9 mouse cellular contexts compared by ENCODE assay signal in the genomic region with DNA sequence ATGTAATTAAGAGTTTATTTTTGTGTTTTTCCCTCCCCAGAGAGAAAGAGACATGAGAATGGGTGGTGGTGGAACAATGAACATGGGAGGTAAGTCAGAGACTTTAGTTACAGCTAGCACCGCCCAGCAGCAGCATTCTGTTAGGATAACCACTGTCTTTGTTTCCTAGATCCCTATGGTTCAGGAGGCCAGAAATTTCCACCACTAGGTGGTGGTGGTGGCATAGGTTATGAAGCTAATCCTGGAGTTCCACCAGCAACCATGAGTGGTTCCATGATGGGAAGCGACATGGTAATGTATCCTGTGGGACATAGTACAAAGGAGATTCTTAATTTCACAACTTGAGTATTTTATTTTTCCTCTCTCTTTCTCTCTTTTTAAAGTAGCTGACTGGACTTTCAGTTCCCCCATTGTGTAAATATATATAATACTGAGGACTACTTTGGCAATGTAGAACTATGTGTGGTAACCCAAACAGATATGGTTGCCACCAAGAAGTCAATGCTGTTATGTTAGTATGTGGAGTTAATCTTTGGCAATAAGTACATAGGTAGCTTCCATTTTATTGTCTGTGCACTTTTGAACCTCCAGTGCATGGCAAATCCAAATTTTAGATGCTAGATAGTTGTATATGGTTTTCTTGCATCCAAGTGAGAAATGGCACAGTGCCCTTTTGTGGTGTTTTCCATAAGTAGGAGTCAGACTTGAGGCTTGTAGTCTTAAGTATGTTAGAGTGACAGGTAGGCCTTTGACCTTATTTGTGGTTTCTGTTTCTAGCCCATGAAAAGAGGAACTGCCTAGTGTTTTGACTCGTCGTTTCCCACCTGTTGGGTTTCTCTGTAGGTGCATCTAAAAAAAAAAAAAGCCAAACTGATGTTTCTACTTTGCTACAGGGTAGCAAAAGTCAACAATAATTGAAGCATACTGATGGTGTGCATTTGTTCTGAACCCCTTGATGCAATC. TPM values are rescaled to one million over a fixed set of nuclear protein-coding genes. Genes with fewer than 3 reads are reported as not detected.
DNase-seq lines count a peak whose midpoint lies in the region; ATAC-seq and TF ChIP-seq lines count a peak whose summit lies in the region.
"Had no signal": no experiment of that assay in that cellular context is flagged by ENCODE, and none has a peak within 500 bp of the region (broad histone marks: within the 10 kb centered on the region; RNA-seq: fewer than 3 reads in every experiment).

No protein-coding gene starts in this region.

- no peak overlapping the region for H3K27ac ChIP-seq in forebrain, embryonic 15.5 days (replicated peaks)
- no peak overlapping the region for H3K27ac ChIP-seq in forebrain, embryonic 13.5 days
- no peak overlapping the region for H3K27ac ChIP-seq in kidney, postnatal 0 days
- no peak overlapping the region for H3K27ac ChIP-seq in midbrain, embryonic 14.5 days (replicated peaks; ENCODE audit: low read depth, low read length)
- H3K27ac ChIP-seq: hindbrain, embryonic 15.5 days had no signal

- H3K27me3 ChIP-seq in forebrain, embryonic 15.5 days: no peaks in the 10 kb centered on the region
- H3K27me3 ChIP-seq in forebrain, embryonic 13.5 days: no peaks in the 10 kb centered on the region
- no peaks in the 10 kb centered on the region for H3K27me3 ChIP-seq in kidney, postnatal 0 days (ENCODE audit: insufficient read depth, low read length)
- no peaks in the 10 kb centered on the region for H3K27me3 ChIP-seq in midbrain, embryonic 14.5 days (ENCODE audit: control insufficient read depth, insufficient read depth, low read length)
- H3K27me3 ChIP-seq: hindbrain, embryonic 15.5 days had no signal

- ATAC-seq in forebrain, embryonic 15.5 days (replicated peaks): no peak
- ATAC-seq in forebrain, embryonic 13.5 days: no peak
- 0 out of 2 replicates have a peak, but pooled peaks have one; percentile 41 for ATAC-seq in kidney, postnatal 0 days (replicated peaks; ENCODE audit: low FRiP score, low read depth)
- ATAC-seq in midbrain, embryonic 14.5 days (ENCODE audit: low FRiP score, low TSS enrichment): no peak

- H3K9me3 ChIP-seq in forebrain, embryonic 15.5 days: no peaks in the 10 kb centered on the region
- no peaks in the 10 kb centered on the region for H3K9me3 ChIP-seq in forebrain, embryonic 13.5 days (replicated peaks)
- no peaks in the 10 kb centered on the region for H3K9me3 ChIP-seq in kidney, postnatal 0 days (replicated peaks; ENCODE audit: low read length)
- H3K9me3 ChIP-seq in midbrain, embryonic 14.5 days (ENCODE audit: control insufficient read depth, low read length): no peaks in the 10 kb centered on the region
- H3K9me3 ChIP-seq: hindbrain, embryonic 15.5 days had no signal

- H3K4me1 ChIP-seq in forebrain, embryonic 15.5 days: peaks cover 48% of the 10 kb centered on the region
- peaks cover 44% of the 10 kb centered on the region for H3K4me1 ChIP-seq in forebrain, embryonic 13.5 days
- peaks cover 13% of the 10 kb centered on the region; the same call in 1 of the 2 replicates for H3K4me1 ChIP-seq in kidney, postnatal 0 days (replicated peaks; ENCODE audit: insufficient read depth, low read length)
- peaks cover 25% of the 10 kb centered on the region for H3K4me1 ChIP-seq in midbrain, embryonic 14.5 days (ENCODE audit: control insufficient read depth, insufficient read depth, low read length)

- H3K4me3 ChIP-seq in forebrain, embryonic 15.5 days: 0 out of 2 replicates have a peak overlapping the region, but pooled peaks have one; percentile 8
- no peak overlapping the region for H3K4me3 ChIP-seq in forebrain, embryonic 13.5 days
- H3K4me3 ChIP-seq in kidney, postnatal 0 days (replicated peaks; ENCODE audit: low read depth, low read length): no peak overlapping the region
- H3K4me3 ChIP-seq in midbrain, embryonic 14.5 days (replicated peaks; ENCODE audit: low read depth, low read length): no peak overlapping the region
- H3K4me3 ChIP-seq: hindbrain, embryonic 15.5 days had no signal

- H3K4me2 ChIP-seq in forebrain, embryonic 15.5 days (replicated peaks): no peak overlapping the region
- no peak overlapping the region for H3K4me2 ChIP-seq in forebrain, embryonic 13.5 days
- H3K4me2 ChIP-seq in kidney, postnatal 0 days (ENCODE audit: low read length): no peak overlapping the region
- H3K4me2 ChIP-seq in midbrain, embryonic 14.5 days (ENCODE audit: low read length): no peak overlapping the region
- H3K4me2 ChIP-seq: hindbrain, embryonic 15.5 days had no signal

- H3K36me3 ChIP-seq in forebrain, embryonic 15.5 days: peaks cover 79% of the 10 kb centered on the region
- H3K36me3 ChIP-seq in forebrain, embryonic 13.5 days (ENCODE audit: poor library complexity, severe bottlenecking): peaks cover 93% of the 10 kb centered on the region
- peaks cover 69% of the 10 kb centered on the region for H3K36me3 ChIP-seq in kidney, postnatal 0 days (ENCODE audit: insufficient read depth, low read length)
- peaks cover 92% of the 10 kb centered on the region for H3K36me3 ChIP-seq in midbrain, embryonic 14.5 days (ENCODE audit: control insufficient read depth, insufficient read depth, low read length)

- 68% methylated on average over 4 of the region's 4 CpGs for WGBS in forebrain, embryonic 15.5 days
- 72% methylated on average over 4 of the region's 4 CpGs for WGBS in forebrain, embryonic 13.5 days
- 59% methylated on average over 4 of the region's 4 CpGs for WGBS in kidney, postnatal 0 days
- 71% methylated on average over 4 of the region's 4 CpGs for WGBS in midbrain, embryonic 14.5 days

- TF ChIP-seq CTCF in kidney, postnatal 0 days (IDR thresholded peaks at IDR 0.05; ENCODE audit: low read depth): peak; percentile 69

- no peak overlapping the region for H3K9ac ChIP-seq in forebrain, embryonic 15.5 days (replicated peaks)
- no peak overlapping the region for H3K9ac ChIP-seq in forebrain, embryonic 13.5 days
- no peak overlapping the region for H3K9ac ChIP-seq in kidney, postnatal 0 days (ENCODE audit: low read depth, low read length)
- H3K9ac ChIP-seq in midbrain, embryonic 14.5 days (replicated peaks; ENCODE audit: low read length): no peak overlapping the region
- H3K9ac ChIP-seq: hindbrain, embryonic 15.5 days had no signal

- peak; percentile 19 to 41 for DNase-seq in spleen, postnatal 36 days (ENCODE audit: low spot score in 2 of 2)
- DNase-seq in spleen, adult 12 weeks (ENCODE audit: low spot score): no peak
- DNase-seq in cerebellum, postnatal 25 days: peak; percentile 56 to 75
- peak; percentile 74 for DNase-seq in kidney, postnatal 0 days (ENCODE audit: low spot score)
- DNase-seq in midbrain, embryonic 14.5 days: peak; percentile 79
- DNase-seq in layer of hippocampus, adult 8-10 months (ENCODE audit: low spot score in 2 of 2): no peak

RNA-seq across cellular contexts. Expression of gene Sfpq, which starts 6.4 kb away (rescaled TPM):
- 98.9 and 102 TPM in 2 replicates for polyA plus RNA-seq in forebrain, embryonic 15.5 days (2015; fragmentation: Nextera tagmentation; extraction: Ambion mirVana)
- polyA plus RNA-seq in forebrain, embryonic 13.5 days (2015; fragmentation: Nextera tagmentation; extraction: Ambion mirVana): 120 and 122 TPM in 2 replicates
- 89.6 and 98.1 TPM in 2 replicates for polyA plus RNA-seq in kidney, postnatal 0 days (2015; fragmentation: Nextera tagmentation; extraction: Ambion mirVana)
- polyA plus RNA-seq in midbrain, embryonic 14.5 days (2014; fragmentation: Nextera tagmentation; extraction: Ambion mirVana): 119 and 131 TPM in 2 replicates
- total RNA-seq in layer of hippocampus, adult 8-10 months (2022): 100 to 1,000 TPM; 208 to 316 (median 265) TPM

RNA-seq across cellular contexts. Expression of gene Zmym1, which starts 33.4 kb away (rescaled TPM):
- 28.3 and 31.3 TPM in 2 replicates for polyA plus RNA-seq in forebrain, embryonic 15.5 days (2015; fragmentation: Nextera tagmentation; extraction: Ambion mirVana)
- polyA plus RNA-seq in forebrain, embryonic 13.5 days (2015; fragmentation: Nextera tagmentation; extraction: Ambion mirVana): 26.4 and 28.4 TPM in 2 replicates
- 11.8 and 12.6 TPM in 2 replicates for polyA plus RNA-seq in kidney, postnatal 0 days (2015; fragmentation: Nextera tagmentation; extraction: Ambion mirVana)
- polyA plus RNA-seq in midbrain, embryonic 14.5 days (2014; fragmentation: Nextera tagmentation; extraction: Ambion mirVana): 20.1 and 38.2 TPM in 2 replicates
- 10 to 100 TPM; 10.6 to 20.5 (median 14.6) TPM for total RNA-seq in layer of hippocampus, adult 8-10 months (2022)

RNA-seq across cellular contexts. Expression of gene Zmym6, which starts 49.7 kb away (rescaled TPM):
- polyA plus RNA-seq in forebrain, embryonic 15.5 days (2015; fragmentation: Nextera tagmentation; extraction: Ambion mirVana): 32.6 and 35.0 TPM in 2 replicates
- 24.0 and 30.0 TPM in 2 replicates for polyA plus RNA-seq in forebrain, embryonic 13.5 days (2015; fragmentation: Nextera tagmentation; extraction: Ambion mirVana)
- polyA plus RNA-seq in kidney, postnatal 0 days (2015; fragmentation: Nextera tagmentation; extraction: Ambion mirVana): 12.0 and 12.8 TPM in 2 replicates
- polyA plus RNA-seq in midbrain, embryonic 14.5 days (2014; fragmentation: Nextera tagmentation; extraction: Ambion mirVana): 33.4 and 42.8 TPM in 2 replicates
- total RNA-seq in layer of hippocampus, adult 8-10 months (2022): 10 to 100 TPM; 36.7 to 50.5 (median 39.0) TPM

RNA-seq across cellular contexts. Expression of gene Zmym4, which starts 59.6 kb away (rescaled TPM):
- 26.3 and 31.3 TPM in 2 replicates for polyA plus RNA-seq in forebrain, embryonic 15.5 days (2015; fragmentation: Nextera tagmentation; extraction: Ambion mirVana)
- polyA plus RNA-seq in forebrain, embryonic 13.5 days (2015; fragmentation: Nextera tagmentation; extraction: Ambion mirVana): 30.0 and 30.6 TPM in 2 replicates
- 14.8 and 17.3 TPM in 2 replicates for polyA plus RNA-seq in kidney, postnatal 0 days (2015; fragmentation: Nextera tagmentation; extraction: Ambion mirVana)
- 33.7 and 37.7 TPM in 2 replicates for polyA plus RNA-seq in midbrain, embryonic 14.5 days (2014; fragmentation: Nextera tagmentation; extraction: Ambion mirVana)
- 10 to 100 TPM; 52.0 to 64.4 (median 55.9) TPM for total RNA-seq in layer of hippocampus, adult 8-10 months (2022)

Comparison
In these comparisons a context has a peak if more than half of its experiments do, and no peak if none do; other contexts are left out.
1. DNase-seq: peak in spleen, postnatal 36 days (2 of 2), cerebellum, postnatal 25 days (2 of 2), kidney, postnatal 0 days (single experiment) and midbrain, embryonic 14.5 days (single experiment); none in spleen, adult 12 weeks (single experiment) and layer of hippocampus, adult 8-10 months (0 of 2).